Mouse (Mus musculus) lung, postnatal 14 days (tissue): ENCODE measurements at regions not wholly inside any gene's neighbourhood (a gene's known extent, or its start where the extent isn't known, plus 50 kb on each side); places are given as distances from the start of the nearest gene placed in this dataset.
A peak's percentile ranks its signal among the peaks of the same experiment; 100 is the strongest.

ENCODE experiments used
- DNase-seq: peaks from one replicate; pipeline ENCODE4 v3.0.0; 2021

GRCm38 (mm10) chr14:58675146-58675545 is 467.5 kb downstream of the 1700129C05Rik start:
- DNase-seq = no peak

GRCm38 (mm10) chr14:58663946-58664345 is 478.7 kb downstream of the 1700129C05Rik start:
- no peak for DNase-seq

GRCm38 (mm10) chr14:58662601-58663000 is 480.1 kb downstream of the 1700129C05Rik start:
- no peak for DNase-seq

- no peak for DNase-seq
These were observed 481.3 kb downstream of the 1700129C05Rik start for GRCm38 (mm10) chr14:58661416-58661815.

- DNase-seq = no peak
These were observed 485.4 kb downstream of the 1700129C05Rik start for GRCm38 (mm10) chr14:58657263-58657662.

GRCm38 (mm10) chr14:58656935-58657238 is 485.8 kb downstream of the 1700129C05Rik start:
- no peak for DNase-seq

GRCm38 (mm10) chr14:58656212-58656934 is 486.3 kb downstream of the 1700129C05Rik start:
- no peak for DNase-seq

GRCm38 (mm10) chr14:58653026-58653425 is 489.7 kb downstream of the 1700129C05Rik start:
- DNase-seq = no peak

- DNase-seq = no peak
These were observed 490.7 kb downstream of the 1700129C05Rik start for GRCm38 (mm10) chr14:58652004-58652403.

- DNase-seq = no peak
These were observed 491.5 kb downstream of the 1700129C05Rik start for GRCm38 (mm10) chr14:58651210-58651609.

GRCm38 (mm10) chr14:58638337-58638696 is 504.4 kb downstream of the 1700129C05Rik start:
- DNase-seq = no peak

- DNase-seq = no peak
These were observed 505.0 kb downstream of the 1700129C05Rik start for GRCm38 (mm10) chr14:58637405-58638336.

GRCm38 (mm10) chr14:58631221-58631620 is 511.5 kb downstream of the 1700129C05Rik start:
- DNase-seq = no peak

- DNase-seq = no peak
These were observed 514.4 kb downstream of the 1700129C05Rik start for GRCm38 (mm10) chr14:58628266-58628665.

- no peak for DNase-seq
These were observed 516.0 kb downstream of the 1700129C05Rik start for GRCm38 (mm10) chr14:58626506-58627256.

GRCm38 (mm10) chr14:58620186-58620585 is 522.5 kb downstream of the 1700129C05Rik start:
- no peak for DNase-seq

GRCm38 (mm10) chr14:58617656-58618055 is 525.0 kb downstream of the 1700129C05Rik start:
- DNase-seq = no peak

- peak; percentile 27 for DNase-seq
These were observed 534.5 kb downstream of the 1700129C05Rik start for GRCm38 (mm10) chr14:58608216-58608615.

- DNase-seq = peak; percentile 28
These were observed 535.0 kb downstream of the 1700129C05Rik start for GRCm38 (mm10) chr14:58607734-58608133.

GRCm38 (mm10) chr14:58605529-58605928 is 535.2 kb downstream of the Fgf9 start:
- DNase-seq = no peak

GRCm38 (mm10) chr14:58598867-58599266 is 528.5 kb downstream of the Fgf9 start:
- DNase-seq = no peak

GRCm38 (mm10) chr14:58597810-58598209 is 527.5 kb downstream of the Fgf9 start:
- no peak for DNase-seq

GRCm38 (mm10) chr14:58596936-58597335 is 526.6 kb downstream of the Fgf9 start:
- DNase-seq = no peak
